Mouse (Mus musculus) frontal cortex, postnatal 14 days (tissue): ENCODE results near the gene Ubl7.

Experiments used
- DNase-seq, 2 experiments: peaks; one replicate each; pipeline ENCODE4 v3.0.0; 2022; ENCODE audit warnings: low spot score in 2 of 2

Gene Ubl7

DNA sequence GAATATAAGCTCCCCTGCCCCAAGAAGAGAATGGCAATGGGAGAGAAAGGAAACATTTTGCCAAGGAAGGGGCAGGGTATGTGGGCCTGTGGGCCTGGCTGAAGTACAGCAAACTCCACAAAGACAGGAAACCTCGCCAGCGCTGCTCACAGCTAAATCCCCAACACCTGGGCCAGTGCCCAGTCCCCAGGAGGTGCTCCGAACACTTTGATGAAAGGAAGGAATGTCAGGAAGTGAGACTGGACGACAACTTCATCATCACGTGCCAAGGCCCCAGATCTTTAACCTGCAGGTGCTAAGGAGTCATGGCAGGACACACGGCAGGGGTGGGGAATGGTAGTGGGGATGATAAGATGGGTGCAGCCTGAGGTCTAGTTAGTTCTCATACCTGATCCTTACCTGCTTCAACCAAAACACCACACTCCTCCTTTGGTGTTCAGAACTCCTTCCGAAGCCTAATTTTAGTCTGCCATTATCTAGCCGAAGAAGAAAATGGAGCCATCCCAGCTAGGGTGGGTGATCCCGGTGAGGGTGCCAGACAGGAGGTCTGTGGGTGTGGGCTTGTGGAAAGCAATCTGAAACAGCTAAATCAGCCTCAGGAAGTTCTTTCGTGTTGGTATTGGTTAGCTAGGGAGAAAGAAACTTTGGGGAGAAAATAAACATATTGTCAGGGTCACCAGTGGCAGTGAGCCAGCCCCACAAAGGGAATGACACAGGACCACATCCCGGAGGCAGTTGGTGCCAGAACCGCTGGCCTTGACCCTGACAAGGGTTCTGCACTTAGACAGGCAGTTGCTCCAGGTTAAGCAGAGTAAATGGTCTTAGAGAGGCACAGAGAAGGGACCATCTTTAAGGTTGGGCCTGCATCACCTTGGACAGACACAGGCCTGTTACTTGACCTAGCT is 54.8 kb downstream of the Ubl7 start:
- no peak for DNase-seq

DNA sequence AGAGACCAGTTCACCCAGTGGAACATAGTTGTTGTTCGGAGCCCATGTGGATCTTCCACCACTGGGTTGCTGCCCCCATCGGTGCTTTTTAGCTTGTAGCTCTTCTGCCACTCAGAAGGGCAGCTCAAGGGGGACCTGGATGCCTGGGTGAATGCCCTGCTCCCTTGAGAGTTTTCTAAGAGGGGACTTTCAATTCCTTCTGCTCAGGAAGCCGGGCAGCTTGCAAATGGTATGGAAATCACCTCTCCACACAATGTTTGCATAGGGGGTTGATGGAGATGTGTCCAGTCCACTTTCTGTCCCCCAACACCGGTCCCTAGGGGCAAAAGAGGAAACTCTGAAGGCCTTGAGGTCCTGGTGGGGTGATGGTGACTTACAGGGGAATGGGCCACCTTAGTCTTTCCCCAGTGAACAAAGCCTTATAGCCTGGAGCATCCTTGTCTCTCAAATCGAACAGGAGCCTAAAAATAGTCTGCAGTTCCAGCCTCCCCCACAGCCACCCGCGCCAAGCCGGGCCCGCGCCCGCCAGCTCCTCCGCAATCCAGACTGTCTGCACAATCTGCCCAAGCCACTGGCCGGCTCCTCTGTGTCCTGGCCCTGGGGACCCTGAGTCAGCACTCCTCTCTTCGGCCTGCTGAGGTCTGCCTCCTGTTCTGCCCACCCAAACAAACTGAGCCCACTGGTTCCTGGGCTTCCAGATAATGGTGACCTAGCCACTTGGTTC is 56.6 kb downstream of the Ubl7 start:
- peak in 1 of 2 experiments; percentile 49 for DNase-seq

DNA sequence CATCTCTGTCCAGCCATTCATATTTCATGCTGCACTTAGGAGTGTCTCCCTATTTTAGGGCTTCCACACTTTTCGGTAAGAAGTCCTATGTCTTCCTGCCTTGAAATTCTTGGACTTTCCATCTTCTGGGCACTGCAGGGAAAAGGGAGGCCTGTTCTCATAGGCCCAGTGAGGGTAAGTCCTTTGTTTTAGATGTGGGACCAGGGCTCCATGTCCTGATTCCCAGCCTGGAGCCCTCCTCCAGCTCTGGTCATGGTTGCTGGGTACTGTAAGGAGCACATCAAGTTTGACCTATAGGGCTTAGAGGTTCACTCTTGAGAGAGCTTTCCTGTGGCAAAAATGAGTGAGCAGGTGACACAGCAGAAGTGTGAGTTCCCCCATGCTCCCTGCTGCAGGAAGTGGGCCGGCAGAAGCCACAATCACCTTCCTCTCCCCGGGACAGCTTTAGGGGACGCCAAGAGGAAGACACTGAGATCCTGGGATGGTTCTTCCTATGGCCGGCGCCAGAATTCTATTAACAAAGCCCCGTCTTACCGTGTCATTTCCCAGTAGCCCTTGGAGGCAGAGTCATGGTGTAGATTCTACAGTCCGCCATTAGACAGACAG is 57.5 kb downstream of the Ubl7 start:
- no peak for DNase-seq

DNA sequence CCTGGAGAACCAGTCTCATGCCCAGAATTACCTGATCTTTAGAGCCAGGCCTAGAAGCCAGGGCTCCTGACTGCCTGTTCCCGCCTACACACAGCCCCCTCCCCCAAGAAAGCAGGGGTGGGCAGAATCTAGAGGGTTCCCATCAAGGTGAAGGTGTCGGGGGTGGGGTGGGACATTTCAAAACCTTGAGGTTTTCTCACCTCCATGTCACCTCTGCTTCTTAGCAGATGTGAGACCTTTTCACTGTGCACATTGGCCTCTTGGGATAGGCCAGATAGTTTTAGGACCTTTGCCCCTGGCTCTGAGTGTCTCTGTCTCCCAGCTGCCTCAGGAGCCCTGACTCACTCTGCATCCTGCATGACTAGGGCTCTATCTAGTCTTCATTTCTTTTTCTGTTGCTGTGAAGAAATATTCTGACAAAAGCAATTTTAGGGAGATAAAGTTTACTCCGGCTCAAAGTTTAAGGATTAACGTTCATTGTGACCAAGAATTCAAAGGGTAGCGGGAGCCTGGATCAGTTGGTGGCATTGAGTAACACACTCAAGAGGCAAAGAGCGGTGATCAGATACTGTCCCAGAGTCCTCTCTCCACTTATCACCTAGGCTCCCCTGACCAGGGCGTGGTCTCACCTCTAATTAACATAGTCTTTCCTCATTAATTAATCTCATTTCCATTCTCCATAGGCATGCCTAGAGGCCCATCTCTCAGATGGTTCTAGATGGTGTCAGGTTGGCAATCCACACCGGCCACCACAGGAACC is 58.2 kb downstream of the Ubl7 start:
- DNase-seq = no peak

DNA sequence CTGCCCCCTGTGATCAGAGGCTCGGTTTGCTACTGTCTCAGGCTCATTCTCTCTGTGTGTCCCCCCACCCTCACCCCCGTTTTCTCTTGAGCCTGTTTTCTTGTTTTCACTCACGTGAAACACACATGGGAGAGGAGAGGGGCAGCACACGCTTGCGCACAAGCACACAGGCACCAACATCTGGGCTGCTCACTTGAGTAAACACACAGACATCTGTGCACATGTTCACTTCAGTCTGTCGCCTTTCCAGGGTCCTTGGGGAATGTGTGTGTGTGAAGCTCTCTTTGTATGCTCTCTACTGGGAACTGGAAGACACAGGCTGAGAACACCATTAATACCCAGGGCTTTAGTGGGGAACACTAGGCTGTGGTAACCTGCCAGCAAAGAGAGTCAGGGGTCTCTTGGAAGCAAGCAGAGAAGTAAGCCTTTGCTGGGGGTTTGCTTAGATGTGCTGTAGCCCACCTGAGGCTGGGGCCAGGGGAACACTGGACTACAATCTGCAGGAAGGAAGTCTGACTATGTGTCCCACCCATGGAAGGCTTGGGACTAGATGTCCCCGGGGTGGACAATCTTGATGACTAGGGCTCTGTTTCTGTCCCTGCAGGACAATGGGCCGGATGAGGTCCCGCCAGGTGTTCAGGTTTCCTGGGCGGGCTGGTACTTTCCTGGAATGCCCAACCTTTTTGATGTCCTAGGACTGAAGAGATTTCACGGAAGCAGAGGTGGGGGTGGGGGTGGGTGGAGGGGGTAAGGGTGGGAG is 59.1 kb downstream of the Ubl7 start:
- no peak for DNase-seq

DNA sequence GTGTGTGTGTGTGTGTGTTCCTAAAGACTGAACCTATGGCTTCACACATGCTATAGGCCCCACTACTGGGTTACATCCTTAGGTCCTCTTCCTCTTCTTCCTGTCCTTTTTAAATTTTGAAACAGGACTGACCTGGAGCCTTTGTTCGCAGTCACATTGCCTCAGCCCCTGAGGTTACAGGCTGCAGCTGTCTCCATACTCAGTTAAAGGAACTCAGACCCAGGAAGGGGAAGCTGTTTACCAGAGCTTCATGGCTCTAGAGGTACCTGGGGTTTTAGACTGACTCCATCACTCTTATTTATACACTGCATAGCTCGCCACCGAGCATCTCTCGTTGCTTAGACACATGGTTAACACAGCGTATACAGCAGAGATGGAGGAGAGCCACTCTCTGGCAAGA is 60.6 kb downstream of the Ubl7 start:
- no peak for DNase-seq

DNA sequence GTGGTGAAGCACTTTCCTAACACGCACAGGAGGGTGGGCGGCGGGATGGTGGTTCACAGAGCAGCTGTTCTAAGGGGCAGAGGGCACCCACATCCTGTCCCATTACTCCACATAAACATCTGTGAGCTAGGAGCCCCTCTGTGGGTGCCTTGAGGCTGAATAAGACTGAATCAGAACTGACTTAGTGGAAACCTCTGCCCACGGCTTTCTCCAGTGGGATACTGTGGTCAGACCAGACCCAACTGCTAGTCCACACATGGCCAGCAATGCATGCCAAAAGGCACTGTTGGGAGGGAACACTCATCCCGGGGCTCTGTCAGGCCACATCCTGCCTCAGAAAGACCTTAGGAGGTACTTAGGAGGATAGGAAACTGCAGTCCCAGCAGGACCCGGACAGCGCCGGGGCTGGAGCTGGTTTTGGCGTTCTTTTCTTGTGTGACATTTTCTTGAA is 61.4 kb downstream of the Ubl7 start:
- no peak for DNase-seq

DNA sequence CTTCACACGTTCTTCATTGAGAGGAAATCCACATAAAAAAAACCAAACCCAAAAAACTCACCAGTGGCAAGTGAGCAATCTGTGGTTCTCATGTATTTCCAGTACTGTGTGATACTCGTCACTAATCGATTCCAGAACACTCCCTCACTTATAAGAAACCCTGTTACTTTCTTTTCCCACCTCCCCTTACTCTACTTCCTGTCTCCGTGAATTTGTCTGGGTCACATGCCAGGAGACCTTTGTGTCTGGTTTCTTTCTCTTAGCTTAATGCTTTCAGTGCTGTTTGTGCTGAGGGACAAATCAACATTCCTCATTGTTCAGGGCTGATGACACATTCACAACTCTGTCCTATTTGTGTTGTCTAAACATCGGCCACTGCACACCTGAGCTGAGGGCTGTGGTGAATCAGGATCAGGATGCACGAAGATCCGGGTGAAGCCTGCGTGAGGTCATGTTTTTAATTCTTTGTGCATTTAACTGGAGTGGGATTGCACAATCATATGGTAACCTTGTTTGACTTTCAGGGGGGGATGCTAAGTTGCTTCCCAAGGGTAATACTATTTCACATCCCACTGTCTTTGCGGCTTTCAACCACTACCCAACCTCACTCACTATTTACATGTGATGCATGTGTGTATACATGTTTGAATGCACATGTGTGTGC is 62.1 kb downstream of the Ubl7 start:
- no peak for DNase-seq

DNA sequence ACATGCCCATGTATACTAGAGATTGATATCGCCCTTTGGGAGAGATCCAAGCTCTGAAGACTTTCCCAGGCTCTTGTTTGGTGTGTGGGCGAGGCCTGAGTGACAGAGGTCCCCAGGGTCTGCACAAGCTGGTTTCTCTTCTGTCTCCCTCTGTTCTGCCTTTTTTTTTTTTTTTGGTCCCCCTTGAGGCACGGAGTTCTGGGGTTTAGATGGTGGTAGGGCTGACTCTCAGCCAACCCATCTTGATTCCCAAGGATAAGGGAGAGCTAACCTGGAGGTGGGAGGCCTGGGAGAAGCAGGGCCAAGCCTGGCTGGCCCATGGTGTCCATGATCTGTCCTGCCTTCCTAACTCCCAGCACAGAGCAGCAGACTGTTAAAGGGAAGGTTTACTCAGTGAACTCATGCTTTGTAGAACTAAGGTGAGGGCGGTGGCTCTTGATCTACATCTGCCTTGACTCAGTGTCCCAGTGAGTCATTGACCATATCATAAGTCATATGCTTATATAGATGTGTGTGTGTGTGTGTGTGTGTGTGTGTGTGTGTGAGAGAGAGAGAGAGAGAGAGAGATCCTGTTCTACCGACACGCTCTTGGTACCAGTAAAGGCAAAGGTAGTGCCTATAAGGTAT is 62.8 kb downstream of the Ubl7 start:
- no peak for DNase-seq

DNA sequence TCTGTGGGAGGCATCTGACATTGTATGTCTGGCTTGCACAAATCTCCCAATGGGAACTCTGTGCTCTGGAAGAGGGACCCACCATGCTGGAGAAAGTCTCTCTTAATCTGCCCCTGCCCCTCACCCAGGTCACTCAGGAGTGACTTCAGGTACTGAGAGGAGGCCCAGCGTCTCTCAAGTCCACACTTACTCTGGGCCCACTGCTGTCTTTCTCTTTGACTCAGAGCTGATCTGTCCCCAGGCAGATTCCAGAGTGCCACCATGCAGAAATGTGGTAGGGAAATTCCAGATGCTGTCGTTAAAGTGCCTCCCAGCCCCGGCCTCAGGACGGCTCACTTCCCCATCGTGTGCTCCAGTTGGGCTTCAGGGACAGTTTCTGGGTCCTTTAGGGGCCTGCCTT is 63.4 kb downstream of the Ubl7 start:
- DNase-seq = no peak

DNA sequence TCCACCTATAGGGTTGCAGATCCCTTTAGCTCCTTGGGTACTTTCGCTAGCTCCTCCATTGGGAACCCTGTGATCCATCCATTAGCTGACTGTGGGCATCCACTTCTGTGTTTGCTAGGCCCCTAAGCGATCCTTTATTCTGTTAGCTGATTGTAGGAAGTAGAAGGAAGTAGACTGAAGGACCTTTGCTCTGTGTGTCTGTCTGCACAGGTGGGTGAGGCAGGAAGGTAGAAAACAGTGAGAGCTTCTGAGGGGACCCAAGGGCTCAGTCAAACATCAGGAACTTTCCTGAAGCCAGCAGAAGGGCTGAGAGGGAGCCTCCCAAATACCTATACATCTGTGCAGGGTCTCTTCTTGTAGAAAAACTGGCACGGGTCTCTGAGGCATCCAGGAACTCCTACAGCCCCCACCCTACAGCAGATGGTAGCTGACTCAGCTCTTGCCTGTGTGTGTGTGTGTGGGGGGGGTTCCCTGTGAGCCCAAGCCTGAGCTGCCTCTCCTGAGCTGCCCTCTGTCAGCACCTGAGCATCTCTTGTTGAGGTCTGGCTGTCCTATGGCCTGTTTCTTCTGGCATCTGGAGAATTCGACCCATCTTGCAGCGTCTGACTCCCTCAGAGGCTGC is 64.5 kb downstream of the Ubl7 start:
- no peak for DNase-seq

DNA sequence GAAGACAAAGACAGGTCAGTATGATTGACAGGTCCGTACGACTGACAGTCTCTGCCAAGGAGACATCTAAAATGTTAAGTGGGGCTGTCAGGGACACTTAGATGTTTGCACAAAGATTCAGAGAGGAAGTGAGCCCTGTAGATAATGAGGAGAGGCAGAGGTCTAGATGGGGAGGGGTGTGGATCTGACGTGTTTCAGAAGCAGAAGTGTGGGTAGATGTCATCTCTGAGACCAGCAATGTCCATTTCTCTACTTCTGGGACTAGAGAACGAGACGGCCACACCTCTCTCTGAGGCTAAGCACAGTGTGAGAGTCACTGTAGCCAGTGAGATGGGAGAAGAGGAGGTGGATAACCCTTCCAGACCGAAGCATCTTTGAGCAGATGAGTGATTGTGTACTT is 67.2 kb downstream of the Ubl7 start:
- no peak for DNase-seq

DNA sequence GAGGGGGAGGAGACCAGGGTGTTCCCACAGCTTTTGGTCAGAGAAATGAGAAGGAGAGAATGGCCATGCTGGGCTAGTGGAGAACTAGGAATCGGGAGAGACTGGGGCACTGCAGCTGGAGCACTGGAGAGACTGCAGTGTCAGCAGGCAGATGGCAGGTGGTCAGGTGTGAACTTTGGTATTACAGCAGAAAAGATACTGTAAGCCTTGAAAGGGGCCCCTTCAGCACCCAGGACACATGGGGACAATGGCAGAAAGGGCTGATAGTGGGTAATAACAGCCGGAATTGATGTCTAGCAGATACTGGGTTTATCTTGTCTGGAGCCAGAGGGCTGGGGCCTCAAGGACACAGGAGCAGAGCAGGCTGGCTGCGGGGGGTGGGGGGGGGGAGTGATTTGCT is 68.1 kb downstream of the Ubl7 start:
- no peak for DNase-seq
